17 mouse cellular contexts compared by ENCODE assay signal in the genomic region with DNA sequence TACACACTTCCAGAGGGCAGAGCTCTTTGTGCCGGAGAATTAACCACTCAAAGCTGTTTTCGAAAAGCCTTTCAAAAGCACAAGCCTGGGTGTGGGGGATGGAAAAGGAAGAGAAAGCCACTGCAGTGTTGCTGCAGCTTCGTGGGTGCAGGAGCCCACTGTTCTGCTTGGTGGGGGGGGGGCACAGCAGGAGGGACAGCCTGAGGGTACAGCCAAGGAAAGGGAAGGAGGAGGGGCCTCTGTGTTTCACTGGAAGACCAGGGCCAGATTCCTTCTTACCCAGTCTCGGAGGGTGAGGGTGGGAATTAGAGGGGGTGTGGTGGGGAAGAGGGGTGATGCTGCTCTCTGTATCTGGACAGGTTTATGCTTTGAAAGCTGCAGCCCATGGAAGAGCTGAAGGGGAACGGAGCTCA. TPM values are rescaled to one million over a fixed set of nuclear protein-coding genes. Genes with fewer than 3 reads are reported as not detected.
A peak's percentile ranks its signal among the peaks of the same experiment; 100 is the strongest.
DNase-seq lines count a peak whose midpoint lies in the region; ATAC-seq lines count a peak whose summit lies in the region.
"Had no signal": no experiment of that assay in that cellular context is flagged by ENCODE, and none has a peak within 500 bp of the region (broad histone marks: within the 10 kb centered on the region; RNA-seq: fewer than 3 reads in every experiment).

No protein-coding gene starts in this region.

- peaks cover 14% of the 10 kb centered on the region for H3K4me1 ChIP-seq in heart, embryonic 12.5 days (replicated peaks)
- H3K4me1 ChIP-seq in forebrain, embryonic 12.5 days = peaks cover 16% of the 10 kb centered on the region
- H3K4me1 ChIP-seq in hindbrain, embryonic 16.5 days (ENCODE audit: control insufficient read depth, insufficient read depth, low read depth, low read length) = peaks cover 12% of the 10 kb centered on the region
- peaks cover 13% of the 10 kb centered on the region for H3K4me1 ChIP-seq in neural tube, embryonic 12.5 days
- no peaks in the 10 kb centered on the region for H3K4me1 ChIP-seq in intestine, embryonic 16.5 days (ENCODE audit: control insufficient read depth, insufficient read depth, low read length)

- no peaks in the 10 kb centered on the region for H3K9me3 ChIP-seq in heart, embryonic 12.5 days (replicated peaks)
- no peaks in the 10 kb centered on the region for H3K9me3 ChIP-seq in forebrain, embryonic 12.5 days
- no peaks in the 10 kb centered on the region for H3K9me3 ChIP-seq in hindbrain, embryonic 16.5 days (ENCODE audit: control insufficient read depth, low read length)
- H3K9me3 ChIP-seq in neural tube, embryonic 12.5 days = no peaks in the 10 kb centered on the region
- no peaks in the 10 kb centered on the region for H3K9me3 ChIP-seq in intestine, embryonic 16.5 days (ENCODE audit: control insufficient read depth, low read length)

- intact Hi-C loops in gastrocnemius, postnatal 36 days (cut with DNase I) = no loop called here

- H3K27ac ChIP-seq in heart, embryonic 12.5 days (ENCODE audit: poor library complexity, severe bottlenecking) = no peak overlapping the region
- peak overlapping the region; percentile 10; the same call in 1 of the 2 replicates for H3K27ac ChIP-seq in forebrain, embryonic 12.5 days
- no peak overlapping the region for H3K27ac ChIP-seq in hindbrain, embryonic 16.5 days (ENCODE audit: low read depth, low read length)
- no peak overlapping the region for H3K27ac ChIP-seq in neural tube, embryonic 12.5 days
- no peak overlapping the region for H3K27ac ChIP-seq in intestine, embryonic 16.5 days (ENCODE audit: low read length)

- no peak overlapping the region for H3K4me3 ChIP-seq in heart, embryonic 12.5 days
- 0 out of 2 replicates have a peak overlapping the region, but pooled peaks have one; percentile 5 for H3K4me3 ChIP-seq in forebrain, embryonic 12.5 days (replicated peaks)
- no peak overlapping the region for H3K4me3 ChIP-seq in hindbrain, embryonic 16.5 days (ENCODE audit: low read length)
- no peak overlapping the region for H3K4me3 ChIP-seq in neural tube, embryonic 12.5 days
- H3K4me3 ChIP-seq in intestine, embryonic 16.5 days (ENCODE audit: low read length) = no peak overlapping the region

- ATAC-seq in heart, embryonic 12.5 days (ENCODE audit: insufficient number of reproducible peaks, low FRiP score) = no peak
- peak; percentile 85 for ATAC-seq in forebrain, embryonic 12.5 days (ENCODE audit: low FRiP score)
- ATAC-seq in hindbrain, embryonic 16.5 days = peak; percentile 66; the same call in 1 of the 2 replicates
- ATAC-seq in neural tube, embryonic 12.5 days (ENCODE audit: low FRiP score, low read depth) = peak; percentile 31; the same call in 1 of the 2 replicates
- ATAC-seq in intestine, embryonic 16.5 days = no peak
- ATAC-seq: lung, postnatal 0 days had no signal

- no peak overlapping the region for H3K9ac ChIP-seq in heart, embryonic 12.5 days
- 0 out of 2 replicates have a peak overlapping the region, but pooled peaks have one; percentile 33 for H3K9ac ChIP-seq in forebrain, embryonic 12.5 days
- H3K9ac ChIP-seq in hindbrain, embryonic 16.5 days (ENCODE audit: low read depth, low read length) = no peak overlapping the region; the same call in 1 of the 2 replicates
- 0 out of 2 replicates have a peak overlapping the region, but pooled peaks have one; percentile 26 for H3K9ac ChIP-seq in neural tube, embryonic 12.5 days
- H3K9ac ChIP-seq in intestine, embryonic 16.5 days (ENCODE audit: low read depth, low read length) = no peak overlapping the region

- 0 out of 2 replicates have a peak, but pooled peaks cover 4% of the 10 kb centered on the region for H3K27me3 ChIP-seq in heart, embryonic 12.5 days (replicated peaks)
- peaks cover 26% of the 10 kb centered on the region; the same call in 1 of the 2 replicates for H3K27me3 ChIP-seq in forebrain, embryonic 12.5 days
- no peaks in the 10 kb centered on the region for H3K27me3 ChIP-seq in hindbrain, embryonic 16.5 days (replicated peaks; ENCODE audit: control insufficient read depth, insufficient read depth, low read length)
- H3K27me3 ChIP-seq in neural tube, embryonic 12.5 days (replicated peaks) = no peaks in the 10 kb centered on the region
- no peaks in the 10 kb centered on the region for H3K27me3 ChIP-seq in intestine, embryonic 16.5 days (replicated peaks; ENCODE audit: control insufficient read depth, insufficient read depth, low read length)

- no peak for DNase-seq in heart, adult 18-20 months
- no peak for DNase-seq in adrenal gland, postnatal 25 days
- no peak for DNase-seq in gastrocnemius, postnatal 36 days
- DNase-seq: cerebellum, postnatal 25 days; gastrocnemius, postnatal 25 days; kidney, postnatal 36 days; right cerebral cortex, postnatal 4 days had no signal

- no peaks in the 10 kb centered on the region for H3K36me3 ChIP-seq in heart, embryonic 12.5 days
- no peaks in the 10 kb centered on the region for H3K36me3 ChIP-seq in forebrain, embryonic 12.5 days (replicated peaks)
- H3K36me3 ChIP-seq in hindbrain, embryonic 16.5 days (ENCODE audit: control insufficient read depth, insufficient read depth, low read length) = no peaks in the 10 kb centered on the region
- no peaks in the 10 kb centered on the region for H3K36me3 ChIP-seq in neural tube, embryonic 12.5 days
- H3K36me3 ChIP-seq in intestine, embryonic 16.5 days (ENCODE audit: control insufficient read depth, insufficient read depth, low read length) = no peaks in the 10 kb centered on the region

- 0 out of 2 replicates have a peak overlapping the region, but pooled peaks have one; percentile 5 for H3K4me2 ChIP-seq in heart, embryonic 12.5 days
- peak overlapping the region; percentile 43 for H3K4me2 ChIP-seq in forebrain, embryonic 12.5 days
- H3K4me2 ChIP-seq in hindbrain, embryonic 16.5 days (ENCODE audit: low read length) = peak overlapping the region; percentile 25; the same call in 1 of the 2 replicates
- H3K4me2 ChIP-seq in neural tube, embryonic 12.5 days (replicated peaks) = peak overlapping the region; percentile 40
- H3K4me2 ChIP-seq in intestine, embryonic 16.5 days (ENCODE audit: low read depth, low read length) = no peak overlapping the region
- H3K4me2 ChIP-seq: liver, embryonic 11.5 days had no signal

- WGBS in heart, embryonic 12.5 days = 44% methylated on average over 5 of the region's 5 CpGs
- 8% methylated on average over 5 of the region's 5 CpGs for WGBS in forebrain, embryonic 12.5 days
- WGBS in hindbrain, embryonic 16.5 days = 25% methylated on average over 5 of the region's 5 CpGs
- 33% methylated on average over 5 of the region's 5 CpGs for WGBS in neural tube, embryonic 12.5 days
- WGBS in intestine, embryonic 16.5 days = 46% methylated on average over 5 of the region's 5 CpGs

RNA-seq across cellular contexts. Expression of gene Ube2ql1, which starts 54.3 kb away (rescaled TPM):
- polyA plus RNA-seq in heart, embryonic 12.5 days (2016; fragmentation: Nextera tagmentation; extraction: Ambion mirVana) = 0.54 and 0.70 TPM in 2 replicates
- total RNA-seq in heart, adult 18-20 months (2021) = 1 to 10 TPM; 6.9 to 7.2 TPM
- 5.8 and 6.4 TPM in 2 replicates for polyA plus RNA-seq in forebrain, embryonic 12.5 days (2016; fragmentation: Nextera tagmentation; extraction: Ambion mirVana)
- 27.6 and 29.1 TPM in 2 replicates for polyA plus RNA-seq in hindbrain, embryonic 16.5 days (2015; fragmentation: Nextera tagmentation; extraction: Ambion mirVana)
- 31.3 and 34.3 TPM in 2 replicates for polyA plus RNA-seq in neural tube, embryonic 12.5 days (2016; fragmentation: Nextera tagmentation; extraction: Ambion mirVana)
- 2.1 and 6.0 TPM in 2 replicates for total RNA-seq in adrenal gland, postnatal 25 days (2021)
- 0.10 and 0.12 TPM in 2 replicates for polyA plus RNA-seq in intestine, embryonic 16.5 days (2015; fragmentation: Nextera tagmentation; extraction: Ambion mirVana)
- under 1 TPM; 0.43 to 0.52 TPM for total RNA-seq in gastrocnemius, postnatal 36 days (2021)
- total RNA-seq: hematopoietic stem cell, adult 5-6 weeks; MEL; neutrophil, adult 5-6 weeks had no signal

Comparison
In these comparisons a context has a peak if more than half of its experiments do, and no peak if none do; other contexts are left out.
1. ATAC-seq: peak in forebrain, embryonic 12.5 days (single experiment), hindbrain, embryonic 16.5 days (single experiment) and neural tube, embryonic 12.5 days (single experiment); none in heart, embryonic 12.5 days (single experiment) and intestine, embryonic 16.5 days (single experiment).
2. H3K9ac ChIP-seq: peak in forebrain, embryonic 12.5 days (single experiment) and neural tube, embryonic 12.5 days (single experiment); none in heart, embryonic 12.5 days (single experiment), hindbrain, embryonic 16.5 days (single experiment) and intestine, embryonic 16.5 days (single experiment).